Mouse (Mus musculus) forebrain, embryonic 13.5 days (tissue): ENCODE measurements around the gene Gtf2ird1. TPM values are rescaled to one million over a fixed set of nuclear protein-coding genes. Genes with fewer than 3 reads are reported as not detected.

Experiments used
- ATAC-seq: fragments of 200-750 bp; cut with Nextera tagmentation; 2 replicates; pipeline ENCODE4 v1.8.0; 2017
- H3K27ac ChIP-seq: fragments of 300-500 bp; sonication (generic); 2 replicates; pipeline ENCODE4 v1.5.1; 2015; ENCODE audit warnings: inconsistent platforms, mild to moderate bottlenecking, moderate library complexity
- H3K27me3 ChIP-seq: fragments of 300-500 bp; sonication (generic); 2 replicates; pipeline ENCODE4 v1.6.1; 2015; ENCODE audit warnings: mild to moderate bottlenecking, inconsistent platforms
- H3K36me3 ChIP-seq: fragments of 300-500 bp; sonication (generic); 2 replicates; pipeline ENCODE4 v1.6.1; 2015; ENCODE audit warnings: mild to moderate bottlenecking, inconsistent platforms; ENCODE audit not compliant: poor library complexity, severe bottlenecking
- H3K4me1 ChIP-seq: fragments of 300-500 bp; sonication (generic); 2 replicates; pipeline ENCODE4 v1.6.1; 2015; ENCODE audit warnings: inconsistent platforms
- H3K4me2 ChIP-seq: fragments of 300-500 bp; sonication (generic); 2 replicates; pipeline ENCODE4 v1.6.1; 2015; ENCODE audit warnings: inconsistent platforms, mild to moderate bottlenecking, moderate library complexity
- H3K4me3 ChIP-seq: fragments of 300-500 bp; sonication (generic); 2 replicates; pipeline ENCODE4 v1.5.1; 2015; ENCODE audit warnings: mild to moderate bottlenecking, inconsistent platforms
- H3K9ac ChIP-seq: fragments of 300-500 bp; sonication (generic); 2 replicates; pipeline ENCODE4 v1.6.1; 2015; ENCODE audit warnings: mild to moderate bottlenecking, inconsistent platforms
- H3K9me3 ChIP-seq: fragments of 300-500 bp; sonication (generic); replicated peaks from 2 replicates; pipeline ENCODE4 v1.6.1; 2016; ENCODE audit warnings: inconsistent platforms
- WGBS: fragments of 180-500 bp; shearing (Covaris S2); methylation state at CpG from one replicate; pipeline ENCODE4 v1.1.7; 2015; 5-methylcytosine and 5-hydroxymethylcytosine counted together
- polyA plus RNA-seq: library from polyadenylated mRNA; unstranded; fragments of >200 nt; fragmentation: Nextera tagmentation; extraction: Ambion mirVana; gene quantifications from 2 replicates; pipeline ENCODE4 v1.2.1, GENCODE M21; 2015

The Gtf2ird1 gene
- polyA plus RNA-seq: 72.9 and 80.2 TPM in 2 replicates

GRCm38 (mm10) chr5:134456503-134456962, at the start of gene Gtf2ird1:
Gtf2ird1 (minus strand) TSS chr5:134456716.
- Histone ChIP-seq H3K36me3 (peaks cover 18% of the 10 kb centered on the region), H3K4me3 (peak within 1 kb of the TSS; percentile 79), H3K27me3 (no peaks in the 10 kb centered on the region), H3K9ac (peak within 1 kb of the TSS; percentile 91), H3K27ac (peak within 1 kb of the TSS; percentile 90), H3K9me3 (0 out of 2 replicates have a peak, but pooled peaks cover 6% of the 10 kb centered on the region), H3K4me2 (peak within 1 kb of the TSS; percentile 91), H3K4me1 (peaks cover 27% of the 10 kb centered on the region)
- WGBS: under 1% methylated on average over 37 of the region's 44 CpGs
- peak; percentile 89 for ATAC-seq

GRCm38 (mm10) chr5:134505810-134506292, 49.3 kb upstream of the Gtf2ird1 start:
- Histone ChIP-seq H3K4me1 (peaks cover 15% of the 10 kb centered on the region; the same call in 1 of the 2 replicates), H3K4me3 (no peak overlapping the region), H3K27me3 (no peaks in the 10 kb centered on the region), H3K36me3 (peaks cover 83% of the 10 kb centered on the region), H3K9ac (no peak overlapping the region), H3K9me3 (no peaks in the 10 kb centered on the region), H3K27ac (peak overlapping the region; percentile 19; the same call in 1 of the 2 replicates), H3K4me2 (no peak overlapping the region)
- ATAC-seq: peak; percentile 63
- WGBS: 62% methylated on average over 9 of the region's 9 CpGs

- Histone ChIP-seq H3K36me3 (peaks cover 83% of the 10 kb centered on the region), H3K4me3 (no peak overlapping the region), H3K4me1 (peaks cover 10% of the 10 kb centered on the region; the same call in 1 of the 2 replicates), H3K27ac (no peak overlapping the region), H3K9ac (no peak overlapping the region), H3K9me3 (no peaks in the 10 kb centered on the region), H3K27me3 (no peaks in the 10 kb centered on the region), H3K4me2 (no peak overlapping the region)
- ATAC-seq: no peak
- WGBS: 94% methylated on average over 18 of the region's 18 CpGs
Measured at GRCm38 (mm10) chr5:134502591-134502990, 46.1 kb upstream of the Gtf2ird1 start.

- no peak for ATAC-seq
- Histone ChIP-seq H3K27ac (no peak overlapping the region), H3K4me2 (no peak overlapping the region), H3K4me3 (no peak overlapping the region), H3K4me1 (peaks cover 8% of the 10 kb centered on the region; the same call in 1 of the 2 replicates), H3K27me3 (no peaks in the 10 kb centered on the region), H3K36me3 (peaks cover 83% of the 10 kb centered on the region), H3K9me3 (no peaks in the 10 kb centered on the region), H3K9ac (no peak overlapping the region)
- 88% methylated on average over 9 of the region's 9 CpGs for WGBS
Measured at GRCm38 (mm10) chr5:134501453-134501852, 44.9 kb upstream of the Gtf2ird1 start.

GRCm38 (mm10) chr5:134500681-134501080, 44.2 kb upstream of the Gtf2ird1 start:
- no peaks in the 10 kb centered on the region for H3K9me3 ChIP-seq
- peaks cover 1% of the 10 kb centered on the region; the same call in 1 of the 2 replicates for H3K4me1 ChIP-seq
- H3K4me3 ChIP-seq: no peak overlapping the region
- no peak for ATAC-seq
- H3K4me2 ChIP-seq: no peak overlapping the region
- no peak overlapping the region for H3K9ac ChIP-seq
- WGBS: 95% methylated on average over 3 of the region's 3 CpGs
- no peaks in the 10 kb centered on the region for H3K27me3 ChIP-seq
- no peak overlapping the region for H3K27ac ChIP-seq
- peaks cover 89% of the 10 kb centered on the region for H3K36me3 ChIP-seq

- ATAC-seq: no peak
- H3K27me3 ChIP-seq: no peaks in the 10 kb centered on the region
- no peaks in the 10 kb centered on the region for H3K9me3 ChIP-seq
- no peak overlapping the region for H3K27ac ChIP-seq
- 78% methylated on average over 4 of the region's 4 CpGs for WGBS
- no peak overlapping the region for H3K9ac ChIP-seq
- H3K36me3 ChIP-seq: peaks cover 94% of the 10 kb centered on the region
- H3K4me2 ChIP-seq: no peak overlapping the region
- H3K4me3 ChIP-seq: no peak overlapping the region
- H3K4me1 ChIP-seq: no peaks in the 10 kb centered on the region
Measured at GRCm38 (mm10) chr5:134500062-134500461, 43.5 kb upstream of the Gtf2ird1 start.

GRCm38 (mm10) chr5:134497026-134497425, 40.5 kb upstream of the Gtf2ird1 start:
- no peak overlapping the region for H3K9ac ChIP-seq
- H3K27me3 ChIP-seq: no peaks in the 10 kb centered on the region
- H3K9me3 ChIP-seq: no peaks in the 10 kb centered on the region
- peaks cover 90% of the 10 kb centered on the region for H3K36me3 ChIP-seq
- no peaks in the 10 kb centered on the region for H3K4me1 ChIP-seq
- 94% methylated on average over 5 of the region's 5 CpGs for WGBS
- ATAC-seq: no peak
- H3K27ac ChIP-seq: no peak overlapping the region
- no peak overlapping the region for H3K4me2 ChIP-seq
- H3K4me3 ChIP-seq: no peak overlapping the region

GRCm38 (mm10) chr5:134495796-134496195, 39.3 kb upstream of the Gtf2ird1 start:
- WGBS: 84% methylated on average over 4 of the region's 4 CpGs
- H3K9ac ChIP-seq: no peak overlapping the region
- H3K4me2 ChIP-seq: no peak overlapping the region
- no peaks in the 10 kb centered on the region for H3K4me1 ChIP-seq
- H3K4me3 ChIP-seq: no peak overlapping the region
- peaks cover 85% of the 10 kb centered on the region for H3K36me3 ChIP-seq
- no peaks in the 10 kb centered on the region for H3K9me3 ChIP-seq
- no peak for ATAC-seq
- no peak overlapping the region for H3K27ac ChIP-seq
- H3K27me3 ChIP-seq: no peaks in the 10 kb centered on the region

GRCm38 (mm10) chr5:134494142-134494541, 37.6 kb upstream of the Gtf2ird1 start:
- WGBS: 58% methylated on average over 11 of the region's 11 CpGs
- Histone ChIP-seq H3K27me3 (no peaks in the 10 kb centered on the region), H3K9me3 (no peaks in the 10 kb centered on the region), H3K4me3 (no peak overlapping the region), H3K36me3 (peaks cover 89% of the 10 kb centered on the region), H3K4me1 (no peaks in the 10 kb centered on the region), H3K9ac (no peak overlapping the region), H3K4me2 (no peak overlapping the region), H3K27ac (no peak overlapping the region)
- peak; percentile 74 for ATAC-seq

- Histone ChIP-seq H3K4me1 (no peaks in the 10 kb centered on the region), H3K36me3 (peaks cover 84% of the 10 kb centered on the region), H3K9me3 (no peaks in the 10 kb centered on the region), H3K4me3 (no peak overlapping the region), H3K27me3 (no peaks in the 10 kb centered on the region), H3K4me2 (no peak overlapping the region), H3K9ac (no peak overlapping the region), H3K27ac (no peak overlapping the region)
- WGBS: 95% methylated on average over 4 of the region's 4 CpGs
- ATAC-seq: no peak
Measured at GRCm38 (mm10) chr5:134492956-134493355, 36.4 kb upstream of the Gtf2ird1 start.

- no peak overlapping the region for H3K4me3 ChIP-seq
Measured at GRCm38 (mm10) chr5:134491712-134492417, 35.3 kb upstream of the Gtf2ird1 start.

GRCm38 (mm10) chr5:134491206-134491605, 34.7 kb upstream of the Gtf2ird1 start:
- H3K4me3 ChIP-seq: no peak overlapping the region
- H3K4me2 ChIP-seq: no peak overlapping the region
- no peak overlapping the region for H3K27ac ChIP-seq
- H3K27me3 ChIP-seq: no peaks in the 10 kb centered on the region
- H3K9ac ChIP-seq: 0 out of 2 replicates have a peak overlapping the region, but pooled peaks have one; percentile 5
- H3K36me3 ChIP-seq: peaks cover 66% of the 10 kb centered on the region
- no peaks in the 10 kb centered on the region for H3K9me3 ChIP-seq
- no peaks in the 10 kb centered on the region for H3K4me1 ChIP-seq
- no peak for ATAC-seq
- WGBS: 89% methylated on average over 2 of the region's 2 CpGs

More at GRCm38 (mm10) chr5:134491712-134492417, 35.3 kb upstream of the Gtf2ird1 start:
- no peaks in the 10 kb centered on the region for H3K9me3 ChIP-seq
- peak; percentile 40 for ATAC-seq
- no peak overlapping the region for H3K4me2 ChIP-seq
- peaks cover 73% of the 10 kb centered on the region for H3K36me3 ChIP-seq
- WGBS: 23% methylated on average over 18 of the region's 18 CpGs
- H3K9ac ChIP-seq: no peak overlapping the region
- no peaks in the 10 kb centered on the region for H3K27me3 ChIP-seq
- no peak overlapping the region; the same call in 1 of the 2 replicates for H3K27ac ChIP-seq
- no peaks in the 10 kb centered on the region for H3K4me1 ChIP-seq
